Mouse (Mus musculus) megakaryocyte, embryonic 14.5 days (primary cell): ENCODE results near the gene Sfta2.

Source experiments
- FLI1 ChIP-seq: IDR thresholded peaks from 2 replicates; pipeline ENCODE4 v1.6.1; 2012; ENCODE audit warnings: low read length, inconsistent platforms, mixed read lengths
- GATA1 ChIP-seq: IDR thresholded peaks from 3 replicates; pipeline ENCODE4 v1.6.1; 2012; ENCODE audit warnings: mixed read lengths, low read length, inconsistent platforms, borderline replicate concordance

DNA sequence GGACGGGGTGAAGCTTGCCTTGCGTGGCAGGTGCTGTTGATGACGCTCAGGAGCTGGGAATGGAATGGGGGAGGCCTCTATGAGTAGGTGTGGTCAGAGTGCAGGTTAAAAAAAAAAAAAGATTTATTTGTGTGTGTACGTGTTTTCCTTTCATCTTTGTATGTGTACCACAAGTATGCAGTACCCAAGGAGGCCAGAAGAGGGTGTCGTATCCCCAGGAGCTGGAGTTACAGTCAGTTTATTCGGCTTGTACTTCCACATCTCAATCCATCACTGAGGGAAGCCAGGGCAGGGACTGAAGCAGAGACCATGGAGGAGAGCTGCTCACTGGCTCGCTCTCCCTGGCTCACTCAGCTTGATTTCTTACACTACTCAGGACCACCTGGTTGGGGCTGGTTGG, 29.9 kb upstream of the Sfta2 start:
- no peak for TF ChIP-seq GATA1
- no peak for TF ChIP-seq FLI1
